Mouse (Mus musculus): ENCODE measurements around the gene Rtn4r. TPM values are rescaled to one million over a fixed set of nuclear protein-coding genes. Genes with fewer than 3 reads are reported as not detected.
"Not testable (repeated sequence)": the region's sequence is repeated elsewhere in the genome, so short reads cannot be mapped to it uniquely, and the experiment has no call there.

Gene Rtn4r
- polyA plus RNA-seq, 1 experiment from 2014 or later: 7.9 TPM

- Histone ChIP-seq H3K9me3 (no peaks in the 10 kb centered on the region), H3K4me2 (replicated peaks) (no peak overlapping the region), H3K27ac (replicated peaks) (no peak overlapping the region), H3K27me3 (0 out of 2 replicates have a peak, but pooled peaks cover 8% of the 10 kb centered on the region), H3K36me3 (no peaks in the 10 kb centered on the region), H3K4me1 (peaks cover 5% of the 10 kb centered on the region; the same call in 1 of the 2 replicates), H3K9ac (replicated peaks) (no peak overlapping the region), H3K4me3 (no peak overlapping the region)
- whole genome bisulfite sequencing: 81% methylated on average over 8 of the region's 8 CpGs
- no peak for ATAC-seq (ENCODE audit: low FRiP score, low read depth)
These were observed 55.3 kb downstream of the Rtn4r start for GRCm38 (mm10) chr16:18182766-18183165.

- H3K9ac ChIP-seq (replicated peaks): no peak overlapping the region
- ATAC-seq (ENCODE audit: low FRiP score, low read depth): no peak
- H3K4me2 ChIP-seq (replicated peaks): no peak overlapping the region
- H3K4me3 ChIP-seq: no peak overlapping the region
- WGBS: 90% methylated on average over 8 of the region's 8 CpGs
- no peaks in the 10 kb centered on the region for H3K36me3 ChIP-seq
- no peaks in the 10 kb centered on the region for H3K4me1 ChIP-seq
- 0 out of 2 replicates have a peak, but pooled peaks cover 4% of the 10 kb centered on the region for H3K27me3 ChIP-seq
- no peaks in the 10 kb centered on the region for H3K9me3 ChIP-seq
- H3K27ac ChIP-seq (replicated peaks): no peak overlapping the region
These were observed 58.4 kb downstream of the Rtn4r start for GRCm38 (mm10) chr16:18185715-18186449.

GRCm38 (mm10) chr16:18186798-18187197, 59.4 kb downstream of the Rtn4r start:
- no peak for ATAC-seq (ENCODE audit: low FRiP score, low read depth)
- Histone ChIP-seq H3K9me3 (no peaks in the 10 kb centered on the region), H3K4me2 (replicated peaks) (no peak overlapping the region), H3K4me3 (no peak overlapping the region), H3K9ac (replicated peaks) (no peak overlapping the region), H3K36me3 (no peaks in the 10 kb centered on the region), H3K27ac (replicated peaks) (no peak overlapping the region), H3K27me3 (no peaks in the 10 kb centered on the region), H3K4me1 (no peaks in the 10 kb centered on the region)
- 86% methylated on average over 4 of the region's 4 CpGs for WGBS

GRCm38 (mm10) chr16:18187221-18187620, 59.8 kb downstream of the Rtn4r start:
- H3K4me2 ChIP-seq (replicated peaks): no peak overlapping the region
- no peaks in the 10 kb centered on the region for H3K4me1 ChIP-seq
- H3K9ac ChIP-seq (replicated peaks): no peak overlapping the region
- no peaks in the 10 kb centered on the region for H3K36me3 ChIP-seq
- no peak for ATAC-seq (ENCODE audit: low FRiP score, low read depth)
- H3K4me3 ChIP-seq: no peak overlapping the region
- H3K27me3 ChIP-seq: no peaks in the 10 kb centered on the region
- 91% methylated on average over 3 of the region's 3 CpGs for WGBS
- H3K9me3 ChIP-seq: no peaks in the 10 kb centered on the region
- H3K27ac ChIP-seq (replicated peaks): no peak overlapping the region

- no peak overlapping the region for H3K4me2 ChIP-seq (replicated peaks)
- WGBS: 84% methylated on average over 2 of the region's 2 CpGs
- no peaks in the 10 kb centered on the region for H3K36me3 ChIP-seq
These were observed 63.6 kb downstream of the Rtn4r start for GRCm38 (mm10) chr16:18191006-18191405.

GRCm38 (mm10) chr16:18194208-18194985, 67.0 kb downstream of the Rtn4r start:
- H3K9me3 ChIP-seq: no peaks in the 10 kb centered on the region
- H3K36me3 ChIP-seq: no peaks in the 10 kb centered on the region
- H3K27ac ChIP-seq (replicated peaks): peak overlapping the region; percentile 35; the same call in 1 of the 2 replicates
- H3K4me3 ChIP-seq: no peak overlapping the region
- H3K27me3 ChIP-seq: peaks cover 7% of the 10 kb centered on the region; the same call in 1 of the 2 replicates
- 72% methylated on average over 15 of the region's 15 CpGs for WGBS
- no peak for ATAC-seq (ENCODE audit: low FRiP score, low read depth)
- peaks cover 28% of the 10 kb centered on the region for H3K4me1 ChIP-seq
- no peak overlapping the region; the same call in 1 of the 2 replicates for H3K9ac ChIP-seq (replicated peaks)
- H3K4me2 ChIP-seq (replicated peaks): no peak overlapping the region

More at GRCm38 (mm10) chr16:18191006-18191405, 63.6 kb downstream of the Rtn4r start:
- H3K9me3 ChIP-seq: no peaks in the 10 kb centered on the region
- H3K4me1 ChIP-seq: peaks cover 14% of the 10 kb centered on the region
- H3K27me3 ChIP-seq: no peaks in the 10 kb centered on the region; the same call in 1 of the 2 replicates
- no peak overlapping the region for H3K27ac ChIP-seq (replicated peaks)
- H3K9ac ChIP-seq (replicated peaks): no peak overlapping the region
- no peak for ATAC-seq (ENCODE audit: low FRiP score, low read depth)
- H3K4me3 ChIP-seq: no peak overlapping the region

GRCm38 (mm10) chr16:18195068-18195467, 67.6 kb downstream of the Rtn4r start:
- WGBS: 60% methylated on average over 5 of the region's 5 CpGs

GRCm38 (mm10) chr16:18195561-18195960, 68.1 kb downstream of the Rtn4r start:
- not testable (repeated sequence) for H3K27ac ChIP-seq (replicated peaks); ATAC-seq (ENCODE audit: low FRiP score, low read depth); H3K9me3 ChIP-seq; H3K4me2 ChIP-seq (replicated peaks); H3K36me3 ChIP-seq; H3K4me3 ChIP-seq; H3K9ac ChIP-seq (replicated peaks); H3K27me3 ChIP-seq
- WGBS: 57% methylated on average over 3 of the region's 3 CpGs
- H3K4me1 ChIP-seq: peaks cover 34% of the 10 kb centered on the region

More at GRCm38 (mm10) chr16:18195068-18195467, 67.6 kb downstream of the Rtn4r start:
- no peak overlapping the region for H3K4me2 ChIP-seq (replicated peaks)
- H3K4me1 ChIP-seq: peaks cover 34% of the 10 kb centered on the region
- ATAC-seq (ENCODE audit: low FRiP score, low read depth): no peak
- no peak overlapping the region for H3K27ac ChIP-seq (replicated peaks)
- H3K27me3 ChIP-seq: peaks cover 7% of the 10 kb centered on the region; the same call in 1 of the 2 replicates
- H3K9ac ChIP-seq (replicated peaks): no peak overlapping the region
- H3K4me3 ChIP-seq: no peak overlapping the region
- no peaks in the 10 kb centered on the region for H3K36me3 ChIP-seq
- no peaks in the 10 kb centered on the region for H3K9me3 ChIP-seq

- WGBS: 88% methylated on average over 6 of the region's 6 CpGs
These were observed 70.4 kb downstream of the Rtn4r start for GRCm38 (mm10) chr16:18197881-18198280.

GRCm38 (mm10) chr16:18198365-18199098, 71.1 kb downstream of the Rtn4r start:
- Histone ChIP-seq H3K36me3 (no peaks in the 10 kb centered on the region), H3K27me3 (peaks cover 15% of the 10 kb centered on the region; the same call in 1 of the 2 replicates), H3K4me1 (peaks cover 37% of the 10 kb centered on the region), H3K9me3 (no peaks in the 10 kb centered on the region), H3K9ac (replicated peaks) (no peak overlapping the region), H3K4me2 (replicated peaks) (no peak overlapping the region), H3K27ac (replicated peaks) (peak overlapping the region; percentile 60), H3K4me3 (no peak overlapping the region)
- peak; percentile 70 for ATAC-seq (ENCODE audit: low FRiP score, low read depth)
- WGBS: 72% methylated on average over 10 of the region's 10 CpGs

More at GRCm38 (mm10) chr16:18197881-18198280, 70.4 kb downstream of the Rtn4r start:
- no peak overlapping the region for H3K4me2 ChIP-seq (replicated peaks)
- no peaks in the 10 kb centered on the region for H3K9me3 ChIP-seq
- peaks cover 34% of the 10 kb centered on the region for H3K4me1 ChIP-seq
- peak overlapping the region; percentile 60 for H3K27ac ChIP-seq (replicated peaks)
- H3K27me3 ChIP-seq: peaks cover 15% of the 10 kb centered on the region; the same call in 1 of the 2 replicates
- H3K4me3 ChIP-seq: no peak overlapping the region
- H3K36me3 ChIP-seq: no peaks in the 10 kb centered on the region
- ATAC-seq (ENCODE audit: low FRiP score, low read depth): no peak
- H3K9ac ChIP-seq (replicated peaks): no peak overlapping the region

- 100% methylated on average over 2 of the region's 2 CpGs for WGBS
- H3K27ac ChIP-seq (replicated peaks): 0 out of 2 replicates have a peak overlapping the region, but pooled peaks have one; percentile 60
These were observed 72.6 kb downstream of the Rtn4r start for GRCm38 (mm10) chr16:18200062-18200461.

More at GRCm38 (mm10) chr16:18200062-18200461, 72.6 kb downstream of the Rtn4r start:
- Histone ChIP-seq H3K4me3 (no peak overlapping the region), H3K9ac (replicated peaks) (no peak overlapping the region), H3K4me1 (peaks cover 30% of the 10 kb centered on the region), H3K4me2 (replicated peaks) (no peak overlapping the region), H3K27me3 (peaks cover 15% of the 10 kb centered on the region; the same call in 1 of the 2 replicates), H3K9me3 (no peaks in the 10 kb centered on the region), H3K36me3 (no peaks in the 10 kb centered on the region)
- ATAC-seq (ENCODE audit: low FRiP score, low read depth): no peak
